Mouse (Mus musculus): Measurements from ENCODE around the gene Qrfp. TPM values are rescaled to one million over a fixed set of nuclear protein-coding genes. Genes with fewer than 3 reads are reported as not detected.

Gene Qrfp
- polyA plus RNA-seq, 2 experiments from 2014 or later: 0.47 to 0.48 TPM

- ATAC-seq: no peak
Measured at GRCm38 (mm10) chr2:31814699-31815098, 4.3 kb upstream of the Qrfp start.

- ATAC-seq: no peak
Measured at GRCm38 (mm10) chr2:31813641-31814040, 3.3 kb upstream of the Qrfp start.

GRCm38 (mm10) chr2:31811086-31811958, 942 bp upstream of the Qrfp start:
- peak; percentile 31 for ATAC-seq

GRCm38 (mm10) chr2:31809358-31809740, 1.0 kb downstream of the Qrfp start:
- ATAC-seq: no peak

- no peak for ATAC-seq
Measured at GRCm38 (mm10) chr2:31808410-31809357, 1.7 kb downstream of the Qrfp start.

DNA sequence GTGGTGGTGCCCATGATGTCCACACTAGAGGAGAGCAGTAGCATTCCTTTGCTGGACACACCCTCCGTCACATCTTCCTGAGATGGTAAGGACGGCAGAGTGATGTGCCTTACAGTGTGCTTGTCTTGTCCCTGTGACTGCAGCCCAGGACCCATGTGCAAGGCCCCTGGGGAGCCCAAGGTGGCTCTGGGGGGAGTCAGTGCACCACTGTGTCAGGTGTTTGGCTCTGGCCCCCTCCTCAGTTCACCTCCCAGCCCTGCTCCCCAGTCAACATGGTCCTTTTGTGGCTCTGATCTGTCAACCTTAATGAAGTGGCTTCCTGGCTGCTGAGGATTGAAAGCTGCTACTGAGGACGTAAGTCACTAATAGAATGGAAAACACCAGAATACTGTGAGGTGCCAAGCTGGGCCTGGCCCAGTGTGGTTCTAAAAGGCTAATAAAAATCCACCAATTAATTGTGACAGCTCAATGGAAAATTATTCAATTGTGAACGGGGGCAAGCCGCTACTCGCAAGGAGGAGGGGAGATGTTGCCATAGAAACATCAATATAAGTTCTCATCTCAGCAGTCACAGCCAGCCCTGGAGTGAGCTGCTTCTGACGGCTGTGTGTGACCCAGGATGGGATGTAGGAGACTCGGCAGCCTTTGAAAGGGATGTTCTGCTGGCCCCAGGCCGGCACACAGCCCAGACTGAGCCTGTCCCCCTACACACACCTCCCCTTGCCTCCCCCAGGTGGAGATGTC, 3.6 kb downstream of the Qrfp start:
- ATAC-seq: no peak

DNA sequence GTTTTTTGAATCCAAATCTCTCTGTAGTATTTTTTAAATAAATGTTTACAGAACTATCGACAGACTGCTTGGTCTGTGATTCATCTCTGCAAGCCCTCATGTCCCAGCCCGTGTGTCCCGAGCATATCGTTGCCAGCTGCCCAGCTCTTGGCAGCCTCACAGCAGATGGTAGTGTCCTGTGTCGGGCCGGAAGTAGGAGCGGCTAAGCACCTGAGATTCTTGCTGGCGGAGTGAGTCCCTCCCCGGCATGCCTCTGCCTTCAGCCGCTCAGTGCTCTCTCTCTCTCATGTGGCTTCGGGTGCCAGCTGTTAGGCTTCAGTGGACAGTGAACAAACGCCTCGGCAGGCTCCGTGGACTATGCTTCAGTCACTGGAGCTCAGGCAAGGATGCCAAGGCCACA, 6.9 kb downstream of the Qrfp start:
- no peak for ATAC-seq

DNA sequence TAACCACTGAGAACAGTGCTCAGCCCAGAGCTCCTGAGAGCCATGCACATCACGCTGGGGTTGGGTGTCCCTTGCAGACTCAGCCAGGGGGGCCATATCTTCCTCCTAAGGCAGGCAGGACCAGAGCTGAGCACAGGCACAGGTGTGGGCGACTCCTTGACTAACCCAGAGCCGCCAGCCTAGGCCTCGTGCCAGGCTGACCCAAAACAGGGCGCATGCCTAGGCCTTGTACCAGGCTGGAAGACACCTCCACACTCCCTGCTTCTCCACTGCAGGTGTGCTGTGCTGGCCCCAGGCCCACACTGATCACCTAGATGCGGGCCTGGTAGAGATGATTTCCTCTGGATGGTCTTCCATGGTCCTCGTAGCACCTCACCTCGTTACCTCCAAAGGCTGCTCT, 7.6 kb downstream of the Qrfp start:
- no peak for ATAC-seq

- no peak for ATAC-seq
Measured at GRCm38 (mm10) chr2:31801416-31801815, 9.0 kb downstream of the Qrfp start.

GRCm38 (mm10) chr2:31796943-31797342, 13.4 kb downstream of the Qrfp start:
- no peak for ATAC-seq

GRCm38 (mm10) chr2:31792611-31793010, 17.8 kb downstream of the Qrfp start:
- no peak for ATAC-seq

GRCm38 (mm10) chr2:31791260-31791659, 19.1 kb downstream of the Qrfp start:
- ATAC-seq: no peak

GRCm38 (mm10) chr2:31790728-31791251, 19.6 kb downstream of the Qrfp start:
- ATAC-seq: no peak

- ATAC-seq: no peak
Measured at GRCm38 (mm10) chr2:31789215-31789614, 21.2 kb downstream of the Qrfp start.

GRCm38 (mm10) chr2:31788227-31788626, 22.2 kb downstream of the Qrfp start:
- ATAC-seq: no peak

- ATAC-seq: no peak
Measured at GRCm38 (mm10) chr2:31787029-31787428, 23.4 kb downstream of the Qrfp start.

- no peak for ATAC-seq
Measured at GRCm38 (mm10) chr2:31785074-31785473, 25.3 kb downstream of the Qrfp start.

- ATAC-seq: no peak
Measured at GRCm38 (mm10) chr2:31782958-31783602, 27.3 kb downstream of the Qrfp start.

DNA sequence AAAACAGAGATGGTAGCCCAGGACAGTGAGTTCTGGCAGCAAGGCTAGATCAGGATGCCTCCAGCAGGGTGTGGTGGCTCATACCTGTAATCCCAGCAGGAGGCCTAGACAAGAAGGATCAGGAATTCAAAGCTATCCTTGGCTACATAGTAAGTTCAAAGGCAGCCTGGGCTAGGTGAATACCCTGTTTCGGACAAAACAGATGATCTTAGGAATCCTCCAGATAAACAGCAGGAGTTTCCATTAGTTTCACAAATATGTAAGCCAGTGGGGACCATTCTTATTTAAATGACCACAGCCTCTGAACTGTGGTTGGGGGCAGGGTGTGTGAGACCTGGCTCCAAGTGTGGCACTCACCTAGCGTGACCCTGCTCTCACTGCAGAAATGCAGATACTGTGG, 31.1 kb downstream of the Qrfp start:
- no peak for ATAC-seq

DNA sequence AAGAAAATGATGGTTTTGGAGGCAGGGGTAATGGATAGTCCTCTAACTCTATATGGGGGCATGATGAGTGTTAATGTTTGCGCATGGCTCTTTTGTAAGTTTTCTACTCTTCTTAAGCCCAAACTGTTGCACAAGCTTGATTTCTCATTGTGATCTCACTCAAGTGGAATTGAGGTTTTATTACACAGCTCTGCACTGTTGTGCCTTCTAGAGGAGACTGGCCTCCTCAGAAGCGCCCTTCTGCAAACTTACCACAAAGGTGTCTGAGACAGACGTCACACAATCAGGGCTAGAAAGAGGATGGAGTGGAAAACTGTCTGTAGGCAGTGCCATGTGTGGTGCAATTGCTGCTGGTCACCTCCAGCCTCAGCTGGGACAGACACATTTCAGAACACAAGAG, 33.9 kb downstream of the Qrfp start:
- ATAC-seq: no peak

DNA sequence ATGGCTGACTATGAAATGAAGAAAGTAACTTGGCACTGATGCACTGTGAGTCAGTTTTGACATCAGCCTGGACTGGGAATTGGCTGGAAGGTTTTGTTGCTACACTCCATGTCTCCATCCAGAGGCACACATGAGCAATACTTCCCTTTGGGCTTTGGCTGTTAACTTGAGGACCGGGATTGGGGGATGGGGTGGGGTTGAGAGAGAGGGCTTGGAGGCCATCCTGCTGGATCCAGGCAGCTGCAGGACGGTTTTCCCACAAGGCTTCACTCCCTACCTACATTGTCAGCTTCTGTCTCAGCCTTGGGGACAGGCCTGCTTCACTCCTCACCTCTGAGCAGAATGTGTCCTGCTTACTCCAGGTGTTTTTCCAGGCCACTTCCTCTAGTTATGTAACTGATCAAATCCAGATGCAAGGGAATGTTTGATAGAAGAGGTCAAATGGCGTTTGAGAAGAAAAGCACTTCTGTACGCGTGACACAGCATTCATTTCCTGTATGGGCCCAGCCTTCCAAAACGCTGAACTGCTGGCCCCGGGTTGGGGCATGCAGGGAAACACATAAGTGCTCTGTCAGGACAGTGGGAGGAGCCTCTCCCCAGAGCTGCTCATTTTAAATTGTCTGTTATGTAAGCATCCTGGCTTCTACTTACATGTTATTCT, 39.5 kb downstream of the Qrfp start:
- peak; percentile 46 for ATAC-seq
